Mouse (Mus musculus) liver, embryonic 14.5 days (tissue): ENCODE data around the gene Syngr1. TPM values are rescaled to one million over a fixed set of nuclear protein-coding genes. Genes with fewer than 3 reads are reported as not detected.

Experiments used
- ATAC-seq: fragments of 200-750 bp; cut with Nextera tagmentation; 2 replicates; pipeline ENCODE4 v1.8.0; 2017; ENCODE audit warnings: moderate number of reproducible peaks, mild to moderate bottlenecking, moderate library complexity; ENCODE audit not compliant: insufficient read depth
- DNase-seq, 3 experiments: peaks; one replicate each; pipeline ENCODE4 v3.0.0-alpha.2; 2012 to 2013; ENCODE audit warnings: low read depth in 3 of 3, low spot score in 3 of 3
- H3K27ac ChIP-seq: fragments of 300-500 bp; sonication (generic); 2 replicates; pipeline ENCODE4 v1.5.1; 2014; ENCODE audit warnings: moderate library complexity, mild to moderate bottlenecking, control low read depth, inconsistent platforms
- H3K27me3 ChIP-seq: fragments of 300-500 bp; sonication (generic); 2 replicates; pipeline ENCODE4 v1.6.1; 2014; ENCODE audit warnings: mild to moderate bottlenecking, low read length, moderate library complexity; ENCODE audit not compliant: control insufficient read depth, insufficient read depth
- H3K36me3 ChIP-seq: fragments of 300-500 bp; sonication (generic); replicated peaks from 2 replicates; pipeline ENCODE4 v1.6.1; 2014; ENCODE audit warnings: low read depth; ENCODE audit not compliant: control insufficient read depth, insufficient read depth
- H3K4me1 ChIP-seq, 2 experiments: fragments of 200-500 bp in 1 of 2; fragments of 300-500 bp in 1 of 2; sonication (generic) in 1 of 2; replicated peaks; 2 replicates each; pipeline ENCODE4 v1.6.1; 2012 to 2014; ENCODE audit warnings: antibody characterized with exemption in 1 of 2, inconsistent platforms in 1 of 2, low read length in 1 of 2; ENCODE audit not compliant: control insufficient read depth in 2 of 2, insufficient read depth in 2 of 2
- H3K4me2 ChIP-seq: fragments of 300-500 bp; sonication (generic); 2 replicates; pipeline ENCODE4 v1.6.1; 2014; ENCODE audit warnings: low read depth, mild to moderate bottlenecking, control low read depth, moderate library complexity
- H3K4me3 ChIP-seq, 2 experiments: fragments of 200-500 bp in 1 of 2; fragments of 300-500 bp in 1 of 2; sonication (generic) in 1 of 2; 2 replicates each; pipeline ENCODE4 v1.5.1; 2012 to 2014; ENCODE audit warnings: low read depth in 2 of 2, low read length in 2 of 2, mild to moderate bottlenecking in 2 of 2, control low read depth in 1 of 2, inconsistent platforms in 1 of 2, moderate library complexity in 1 of 2; ENCODE audit not compliant: insufficient read depth in 1 of 2
- H3K9ac ChIP-seq: fragments of 300-500 bp; sonication (generic); replicated peaks from 2 replicates; pipeline ENCODE4 v1.6.1; 2014; ENCODE audit warnings: mild to moderate bottlenecking, control low read depth, moderate library complexity
- H3K9me3 ChIP-seq: fragments of 300-500 bp; sonication (generic); 2 replicates; pipeline ENCODE4 v1.6.1; 2016; ENCODE audit warnings: low read length, mixed read lengths; ENCODE audit not compliant: control insufficient read depth
- CTCF ChIP-seq: IDR thresholded peaks from 2 replicates; pipeline ENCODE4 v1.5.1; 2016; ENCODE audit warnings: antibody characterized with exemption, low read depth, control low read depth
- EP300 ChIP-seq: IDR thresholded peaks from 2 replicates; pipeline ENCODE4 v1.6.1; 2016; ENCODE audit warnings: antibody characterized with exemption, low read depth
- WGBS: fragments of 180-500 bp; shearing (Covaris S2); extraction: QIAGEN DNeasy Blood & Tissue Kit; methylation state at CpG from one replicate; pipeline ENCODE4 v1.1.7; 2014; ENCODE audit not compliant: insufficient replicate concordance; 5-methylcytosine and 5-hydroxymethylcytosine counted together
- polyA plus RNA-seq, 2 experiments: library from polyadenylated mRNA; depleted of rRNA in 1 of 2; stranded (reverse) in 1 of 2; unstranded in 1 of 2; fragments of >200 nt; fragmentation: Nextera tagmentation in 1 of 2; extraction: Ambion mirVana in 1 of 2; gene quantifications; 2 replicates each; pipeline versions ENCODE4 v1.2.1 to v1.2.3; 2012 to 2014

Syngr1 gene
- polyA plus RNA-seq, 2 experiments = 10.4 to 14.4 TPM

GRCm38 (mm10) chr15:80132993-80133586 is 42.0 kb downstream of the Syngr1 start, which contains the start of gene Tab1:
Tab1 (plus strand) TSS chr15:80133127.
- WGBS = under 1% methylated on average over 59 of the region's 59 CpGs
- Histone ChIP-seq H3K9ac (peak within 1 kb of the TSS; percentile 98), H3K4me3 (peak within 1 kb of the TSS; percentile 69 to 91), H3K4me1 (peaks cover 55 to 71% of the 10 kb centered on the region in 2 experiments), H3K4me2 (peak within 1 kb of the TSS; percentile 94), H3K27ac (peak within 1 kb of the TSS; percentile 96), H3K9me3 (no peaks in the 10 kb centered on the region), H3K36me3 (peaks cover 2% of the 10 kb centered on the region), H3K27me3 (no peaks in the 10 kb centered on the region)
- DNase-seq = peak; percentile 80 to 84 (median 83)
- TF ChIP-seq CTCF (peak; percentile 85), EP300 (peak; percentile 74)
- peak; percentile 81 for ATAC-seq

GRCm38 (mm10) chr15:80133682-80134449 is 42.7 kb downstream of the Syngr1 start:
- peak overlapping the region; percentile 93 for H3K27ac ChIP-seq
- H3K36me3 ChIP-seq = peaks cover 2% of the 10 kb centered on the region
- no peaks in the 10 kb centered on the region for H3K9me3 ChIP-seq
- peak overlapping the region; percentile 69 to 91 for H3K4me3 ChIP-seq
- H3K4me1 ChIP-seq = peaks cover 53 to 71% of the 10 kb centered on the region in 2 experiments
- ATAC-seq (peak; percentile 21; the same call in 1 of the 2 replicates), DNase-seq (peak in 1 of 3 experiments; percentile 35)
- TF ChIP-seq EP300 (no peak), CTCF (no peak)
- peak overlapping the region; percentile 94 for H3K4me2 ChIP-seq
- no peaks in the 10 kb centered on the region for H3K27me3 ChIP-seq
- peak overlapping the region; percentile 98 for H3K9ac ChIP-seq
- WGBS = 1% methylated on average over 14 of the region's 14 CpGs

- H3K4me1 ChIP-seq = peaks cover 48 to 69% of the 10 kb centered on the region in 2 experiments
- peaks cover 2% of the 10 kb centered on the region for H3K36me3 ChIP-seq
Measured at GRCm38 (mm10) chr15:80134450-80134847, 43.3 kb downstream of the Syngr1 start.

GRCm38 (mm10) chr15:80135499-80135898 is 44.4 kb downstream of the Syngr1 start:
- 82% methylated on average over 2 of the region's 2 CpGs for WGBS
- Histone ChIP-seq H3K36me3 (peaks cover 2% of the 10 kb centered on the region), H3K4me3 (no peak overlapping the region), H3K9ac (peak overlapping the region; percentile 20; the same call in 1 of the 2 replicates), H3K4me2 (peak overlapping the region; percentile 94), H3K9me3 (no peaks in the 10 kb centered on the region), H3K4me1 (peaks cover 37 to 58% of the 10 kb centered on the region in 2 experiments), H3K27ac (no peak overlapping the region), H3K27me3 (no peaks in the 10 kb centered on the region)
- ATAC-seq (no peak), DNase-seq (no peak)
- TF ChIP-seq CTCF = no peak
- no peak for TF ChIP-seq EP300

More at GRCm38 (mm10) chr15:80134450-80134847, 43.3 kb downstream of the Syngr1 start:
- WGBS = 38% methylated on average over 9 of the region's 9 CpGs
- Histone ChIP-seq H3K9me3 (no peaks in the 10 kb centered on the region), H3K4me3 (peak overlapping the region; percentile 69 to 91), H3K27me3 (no peaks in the 10 kb centered on the region), H3K9ac (peak overlapping the region; percentile 98), H3K27ac (peak overlapping the region; percentile 93), H3K4me2 (peak overlapping the region; percentile 94)
- no peak for TF ChIP-seq EP300
- no peak for TF ChIP-seq CTCF
- ATAC-seq (no peak), DNase-seq (no peak)

- H3K4me2 ChIP-seq = no peak overlapping the region
- 62% methylated on average over 3 of the region's 3 CpGs for WGBS
- H3K27ac ChIP-seq = no peak overlapping the region
Measured at GRCm38 (mm10) chr15:80136645-80137044, 45.5 kb downstream of the Syngr1 start.

More at GRCm38 (mm10) chr15:80136645-80137044, 45.5 kb downstream of the Syngr1 start:
- peaks cover 26 to 47% of the 10 kb centered on the region in 2 experiments for H3K4me1 ChIP-seq
- TF ChIP-seq CTCF (no peak), EP300 (no peak)
- no peak overlapping the region for H3K4me3 ChIP-seq
- H3K36me3 ChIP-seq = peaks cover 10% of the 10 kb centered on the region
- ATAC-seq = no peak
- H3K27me3 ChIP-seq = no peaks in the 10 kb centered on the region
- no peak for DNase-seq
- no peak overlapping the region for H3K9ac ChIP-seq
- H3K9me3 ChIP-seq = no peaks in the 10 kb centered on the region
